Mouse (Mus musculus) limb, embryonic 10.5 days (tissue): ENCODE results near the gene Dbndd1. TPM values are rescaled to one million over a fixed set of nuclear protein-coding genes. Genes with fewer than 3 reads are reported as not detected.

Experiments
- DNase-seq: peaks from one replicate; pipeline ENCODE4 v3.0.0-alpha.2; 2017; ENCODE audit warnings: low spot score
- H3K27ac ChIP-seq: fragments of 300-500 bp; sonication (generic); 2 replicates; pipeline ENCODE4 v1.5.1; 2016; ENCODE audit warnings: mild to moderate bottlenecking
- H3K27me3 ChIP-seq: fragments of 300-500 bp; sonication (generic); 2 replicates; pipeline ENCODE4 v1.6.1; 2016; ENCODE audit warnings: low read depth, mild to moderate bottlenecking; ENCODE audit not compliant: poor library complexity, severe bottlenecking
- H3K36me3 ChIP-seq: fragments of 300-500 bp; sonication (generic); 2 replicates; pipeline ENCODE4 v1.6.1; 2016; ENCODE audit warnings: mild to moderate bottlenecking, moderate library complexity
- H3K4me1 ChIP-seq: fragments of 300-500 bp; sonication (generic); 2 replicates; pipeline ENCODE4 v1.6.1; 2016
- H3K4me3 ChIP-seq: fragments of 300-500 bp; sonication (generic); 2 replicates; pipeline ENCODE4 v1.5.1; 2016; ENCODE audit warnings: mild to moderate bottlenecking, moderate library complexity
- H3K9me3 ChIP-seq: fragments of 300-500 bp; sonication (generic); replicated peaks from 2 replicates; pipeline ENCODE4 v1.6.1; 2016; ENCODE audit warnings: mild to moderate bottlenecking
- WGBS: fragments of 180-500 bp; shearing (Covaris S2); methylation state at CpG from one replicate; pipeline ENCODE4 v1.1.7; 2016; 5-methylcytosine and 5-hydroxymethylcytosine counted together
- polyA plus RNA-seq: library from polyadenylated mRNA; unstranded; fragments of >200 nt; fragmentation: Nextera tagmentation; extraction: Ambion mirVana; gene quantifications from 2 replicates; pipeline ENCODE4 v1.2.1, GENCODE M21; 2016

The Dbndd1 gene
- polyA plus RNA-seq, 1 experiment from 2014 or later = 7.4 TPM

- H3K4me3 ChIP-seq = no peak overlapping the region
- peaks cover 25% of the 10 kb centered on the region for H3K4me1 ChIP-seq
- WGBS = 76% methylated on average over 5 of the region's 5 CpGs
- H3K27ac ChIP-seq = no peak overlapping the region
- DNase-seq = no peak
- H3K36me3 ChIP-seq = peaks cover 43% of the 10 kb centered on the region
- H3K9me3 ChIP-seq = no peaks in the 10 kb centered on the region
- H3K27me3 ChIP-seq = peaks cover 37% of the 10 kb centered on the region
Observed at GRCm38 (mm10) chr8:123510819-123511218, 4.4 kb downstream of the Dbndd1 start.

DNA sequence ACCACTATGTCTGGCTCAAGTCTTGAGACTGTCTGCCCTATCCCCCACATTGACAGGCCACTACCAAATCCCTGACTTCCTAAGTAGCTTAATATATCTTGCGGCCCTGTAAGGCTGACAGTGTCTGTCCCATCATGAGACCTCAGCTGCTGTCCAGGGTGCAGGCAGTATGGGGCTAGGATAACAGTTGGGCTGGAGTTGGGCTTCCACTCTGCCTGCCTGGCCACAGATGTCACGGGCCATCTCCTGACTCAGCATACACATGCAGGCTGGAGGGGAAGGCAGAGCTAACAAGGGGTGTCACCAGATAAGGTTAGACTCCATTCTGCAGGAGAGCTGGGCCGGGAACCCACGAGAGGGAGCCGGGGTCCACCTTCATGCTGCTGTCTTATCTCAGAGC, 8.1 kb downstream of the Dbndd1 start:
- 97% methylated on average over 5 of the region's 5 CpGs for whole genome bisulfite sequencing
- H3K36me3 ChIP-seq = peaks cover 80% of the 10 kb centered on the region

DNA sequence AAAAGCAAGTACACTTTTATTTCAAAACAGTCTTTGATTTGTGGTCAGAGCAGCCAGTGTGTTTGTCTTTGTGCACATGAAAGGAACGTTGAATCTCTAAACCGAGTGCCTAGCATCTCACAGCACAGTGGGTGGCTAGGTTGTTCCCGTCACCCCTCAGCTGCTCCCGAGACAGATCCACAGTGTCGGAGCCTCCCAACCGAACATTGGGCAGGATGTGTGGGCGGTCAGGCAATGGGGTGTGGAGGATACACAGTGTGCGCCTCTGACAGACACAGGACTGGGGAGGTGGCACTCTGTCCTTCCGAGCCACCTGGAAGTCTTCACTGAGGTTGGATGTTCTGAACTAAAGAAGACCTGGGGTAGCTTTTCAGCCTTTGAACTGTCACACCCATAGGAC, 9.6 kb downstream of the Dbndd1 start:
- H3K4me3 ChIP-seq = no peak overlapping the region
- DNase-seq = no peak
- H3K27ac ChIP-seq = no peak overlapping the region
- peaks cover 94% of the 10 kb centered on the region for H3K36me3 ChIP-seq
- 91% methylated on average over 9 of the region's 9 CpGs for whole genome bisulfite sequencing
- no peaks in the 10 kb centered on the region for H3K4me1 ChIP-seq
- H3K9me3 ChIP-seq = no peaks in the 10 kb centered on the region
- H3K27me3 ChIP-seq = no peaks in the 10 kb centered on the region

More for the DNA sequence above, 8.1 kb downstream of the Dbndd1 start:
- H3K4me3 ChIP-seq = no peak overlapping the region
- no peaks in the 10 kb centered on the region for H3K4me1 ChIP-seq
- H3K9me3 ChIP-seq = no peaks in the 10 kb centered on the region
- peaks cover 1% of the 10 kb centered on the region for H3K27me3 ChIP-seq
- H3K27ac ChIP-seq = no peak overlapping the region
- DNase-seq = no peak

DNA sequence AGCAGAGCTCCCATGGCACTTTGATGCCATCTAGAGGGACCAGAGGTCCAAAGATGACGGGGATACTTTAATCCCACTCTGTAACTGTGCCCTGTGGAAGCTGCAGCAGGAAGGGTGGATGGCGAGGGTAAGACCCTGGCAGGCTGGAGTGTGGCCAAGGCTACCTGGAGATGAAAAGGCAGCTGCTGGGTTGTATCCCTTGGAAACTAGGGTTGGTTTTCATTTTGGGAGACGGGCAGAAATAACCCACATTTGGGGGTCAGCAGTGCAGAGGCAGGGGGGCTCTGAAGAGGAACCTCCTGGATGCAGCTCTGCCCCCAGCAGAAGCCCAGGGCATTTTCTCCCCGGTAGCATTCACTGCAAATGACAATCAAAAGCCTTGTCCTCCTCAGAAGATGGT, 10.0 kb downstream of the Dbndd1 start:
- DNase-seq = no peak
- Histone ChIP-seq H3K4me3 (no peak overlapping the region), H3K27ac (no peak overlapping the region), H3K36me3 (peaks cover 99% of the 10 kb centered on the region), H3K9me3 (no peaks in the 10 kb centered on the region), H3K4me1 (no peaks in the 10 kb centered on the region), H3K27me3 (no peaks in the 10 kb centered on the region)
- 90% methylated on average over 4 of the region's 4 CpGs for WGBS

DNA sequence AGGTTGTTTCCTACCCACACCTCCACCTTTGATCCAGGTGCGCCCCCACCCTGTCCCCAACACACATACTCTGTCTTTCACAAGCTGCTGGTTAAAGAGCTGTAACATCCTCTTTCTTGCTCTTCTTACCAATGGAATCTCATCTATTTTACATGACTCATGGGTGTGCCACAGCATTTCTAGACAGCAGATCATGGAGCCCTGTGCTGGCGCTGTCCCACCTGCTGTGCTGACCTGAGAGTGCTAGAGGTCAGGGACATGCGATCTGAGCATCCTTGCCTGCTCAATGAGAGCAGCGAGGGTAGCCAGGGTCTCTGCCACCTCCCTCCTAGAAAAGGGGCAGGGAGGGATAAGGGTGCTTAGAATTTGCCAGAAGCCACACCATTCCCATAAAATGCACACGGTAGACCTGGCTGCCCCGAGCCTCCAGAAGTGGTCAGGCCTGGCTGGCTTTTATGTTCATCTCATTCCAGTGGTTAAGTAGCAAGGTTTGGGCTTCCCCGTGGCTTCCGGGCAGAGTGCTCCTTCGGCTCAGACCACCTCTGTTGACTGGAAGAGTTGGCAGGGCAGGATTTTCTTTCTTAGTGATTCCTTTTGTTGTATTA, 10.6 kb downstream of the Dbndd1 start:
- no peak overlapping the region for H3K4me3 ChIP-seq
- H3K9me3 ChIP-seq = no peaks in the 10 kb centered on the region
- no peaks in the 10 kb centered on the region for H3K27me3 ChIP-seq
- DNase-seq = no peak
- H3K36me3 ChIP-seq = peaks cover 100% of the 10 kb centered on the region
- no peak overlapping the region for H3K27ac ChIP-seq
- 93% methylated on average over 9 of the region's 9 CpGs for WGBS
- H3K4me1 ChIP-seq = no peaks in the 10 kb centered on the region

GRCm38 (mm10) chr8:123503801-123504467, 11.3 kb downstream of the Dbndd1 start:
- Histone ChIP-seq H3K9me3 (no peaks in the 10 kb centered on the region), H3K36me3 (peaks cover 100% of the 10 kb centered on the region), H3K4me1 (no peaks in the 10 kb centered on the region), H3K4me3 (no peak overlapping the region), H3K27me3 (no peaks in the 10 kb centered on the region), H3K27ac (no peak overlapping the region)
- no peak for DNase-seq
- WGBS = over 99% methylated on average over 6 of the region's 6 CpGs

GRCm38 (mm10) chr8:123502192-123502591, 13.1 kb downstream of the Dbndd1 start:
- Histone ChIP-seq H3K4me3 (no peak overlapping the region), H3K27ac (no peak overlapping the region), H3K27me3 (no peaks in the 10 kb centered on the region), H3K36me3 (peaks cover 100% of the 10 kb centered on the region), H3K9me3 (no peaks in the 10 kb centered on the region), H3K4me1 (no peaks in the 10 kb centered on the region)
- DNase-seq = no peak
- WGBS = 94% methylated on average over 5 of the region's 5 CpGs

DNA sequence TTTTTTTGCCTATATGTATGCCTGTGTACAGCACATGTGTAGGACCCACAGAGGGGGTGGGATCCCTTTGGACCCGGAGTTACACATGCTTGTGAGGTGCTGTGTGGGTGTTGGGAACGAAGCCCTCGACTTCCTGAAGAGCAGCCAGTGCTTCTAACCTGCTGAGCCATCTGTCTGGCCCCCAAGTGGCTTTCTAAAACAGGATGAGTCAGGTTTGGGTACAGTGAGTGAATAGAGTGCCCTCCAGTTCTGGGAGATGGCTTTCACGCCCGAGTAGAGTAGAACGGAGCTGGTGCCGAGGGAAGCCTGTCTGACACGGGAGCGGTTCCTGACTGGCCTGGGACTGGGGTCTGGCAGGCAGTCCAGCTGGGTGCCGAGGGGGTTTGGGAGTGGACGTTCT, 15.7 kb downstream of the Dbndd1 start:
- Histone ChIP-seq H3K36me3 (peaks cover 100% of the 10 kb centered on the region), H3K27ac (no peak overlapping the region), H3K9me3 (no peaks in the 10 kb centered on the region), H3K4me1 (no peaks in the 10 kb centered on the region), H3K4me3 (no peak overlapping the region), H3K27me3 (no peaks in the 10 kb centered on the region)
- WGBS = 95% methylated on average over 11 of the region's 11 CpGs
- no peak for DNase-seq

GRCm38 (mm10) chr8:123498963-123499362, 16.3 kb downstream of the Dbndd1 start:
- no peak for DNase-seq
- H3K36me3 ChIP-seq = peaks cover 100% of the 10 kb centered on the region
- H3K27ac ChIP-seq = no peak overlapping the region
- 92% methylated on average over 11 of the region's 11 CpGs for WGBS
- no peaks in the 10 kb centered on the region for H3K27me3 ChIP-seq
- no peaks in the 10 kb centered on the region for H3K4me1 ChIP-seq
- H3K4me3 ChIP-seq = no peak overlapping the region
- no peaks in the 10 kb centered on the region for H3K9me3 ChIP-seq

DNA sequence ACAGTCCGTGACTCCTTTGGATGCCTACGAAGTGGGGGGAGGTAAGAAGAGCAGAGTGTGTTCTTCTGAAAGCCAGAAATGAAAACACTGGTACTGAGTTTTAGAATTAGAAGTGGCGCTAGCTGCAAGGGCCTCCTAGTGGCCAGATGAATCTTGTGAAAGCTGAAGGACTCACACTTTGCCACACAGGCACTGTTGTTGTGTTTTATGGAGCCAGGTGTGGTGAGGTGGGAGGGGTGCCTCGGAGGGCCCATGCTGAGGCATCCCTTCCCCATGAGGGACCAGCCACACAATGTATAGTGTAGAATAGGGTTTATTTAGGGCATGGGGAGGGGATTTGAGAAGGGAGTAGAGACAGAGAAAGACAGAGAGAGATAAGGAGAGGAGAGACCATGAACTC, 17.6 kb downstream of the Dbndd1 start:
- H3K4me1 ChIP-seq = no peaks in the 10 kb centered on the region
- peaks cover 100% of the 10 kb centered on the region for H3K36me3 ChIP-seq
- no peaks in the 10 kb centered on the region for H3K9me3 ChIP-seq
- no peaks in the 10 kb centered on the region for H3K27me3 ChIP-seq
- no peak overlapping the region for H3K27ac ChIP-seq
- 88% methylated on average over 4 of the region's 4 CpGs for WGBS
- no peak overlapping the region for H3K4me3 ChIP-seq
- DNase-seq = no peak

- no peaks in the 10 kb centered on the region for H3K4me1 ChIP-seq
- no peak overlapping the region for H3K4me3 ChIP-seq
- H3K9me3 ChIP-seq = no peaks in the 10 kb centered on the region
- H3K27ac ChIP-seq = no peak overlapping the region
- no peaks in the 10 kb centered on the region for H3K27me3 ChIP-seq
- 98% methylated on average over 9 of the region's 9 CpGs for WGBS
- DNase-seq = no peak
- H3K36me3 ChIP-seq = peaks cover 99% of the 10 kb centered on the region
Observed at GRCm38 (mm10) chr8:123492898-123493297, 22.4 kb downstream of the Dbndd1 start.

DNA sequence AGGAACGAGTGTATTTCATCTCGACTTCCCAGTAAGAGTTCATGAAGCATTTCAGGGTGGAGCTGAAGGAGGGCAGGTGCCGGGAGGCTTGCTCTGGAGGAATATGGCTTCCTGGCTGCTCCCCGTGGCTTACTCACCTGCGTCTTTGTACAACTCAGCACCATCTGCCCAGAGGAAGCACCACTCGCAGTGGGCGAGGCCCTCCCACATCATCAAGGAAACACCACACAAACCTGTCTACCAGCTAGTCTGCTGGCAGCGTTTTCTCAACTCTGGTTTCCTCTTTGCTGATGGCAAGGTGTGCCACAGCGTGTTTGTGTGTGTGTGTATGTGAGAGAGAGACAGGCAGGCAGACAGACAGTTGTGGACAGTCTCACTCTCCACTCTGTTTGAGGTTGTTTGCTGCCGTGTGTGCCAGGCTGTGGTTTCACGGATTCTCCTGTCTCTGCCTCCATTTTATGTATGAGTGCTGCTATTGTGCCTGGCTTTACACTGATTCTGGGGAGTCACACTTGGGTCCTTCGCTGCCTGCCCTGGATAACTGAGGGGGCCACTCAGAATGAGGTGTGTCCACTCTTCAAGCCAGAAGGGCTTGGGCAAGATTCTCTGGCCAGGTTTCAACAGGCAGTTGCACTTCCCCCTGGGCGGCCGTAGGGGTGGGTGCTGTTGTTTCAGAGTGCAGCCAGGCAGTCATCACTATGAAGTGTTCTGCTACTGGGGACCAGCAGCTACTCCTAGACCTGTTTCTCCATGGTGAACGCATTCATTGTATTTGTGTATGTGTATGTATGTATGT, 23.8 kb downstream of the Dbndd1 start:
- DNase-seq = no peak
- no peak overlapping the region for H3K27ac ChIP-seq
- H3K9me3 ChIP-seq = no peaks in the 10 kb centered on the region
- H3K4me3 ChIP-seq = no peak overlapping the region
- no peaks in the 10 kb centered on the region for H3K27me3 ChIP-seq
- 92% methylated on average over 15 of the region's 15 CpGs for WGBS
- H3K4me1 ChIP-seq = no peaks in the 10 kb centered on the region
- H3K36me3 ChIP-seq = peaks cover 99% of the 10 kb centered on the region

DNA sequence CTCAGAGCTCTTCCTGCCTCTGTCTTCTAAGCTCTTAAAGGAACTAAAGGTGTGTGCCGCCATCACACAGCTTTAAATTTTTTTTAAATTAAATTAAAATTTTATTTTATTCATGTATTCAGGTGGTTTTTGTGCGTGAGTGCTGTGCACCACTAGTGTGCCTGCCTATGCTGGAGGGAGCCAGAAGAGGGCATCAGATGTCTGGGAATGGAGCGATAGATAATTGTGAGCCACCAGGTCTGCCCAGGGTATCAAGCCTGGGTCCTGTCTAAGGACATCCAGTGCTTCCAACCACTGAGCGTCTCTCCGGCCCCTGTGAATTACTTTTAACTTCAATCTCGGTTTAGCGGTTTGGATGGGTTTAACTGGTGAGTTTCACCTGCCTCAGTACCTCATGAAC, 32.6 kb downstream of the Dbndd1 start:
- H3K9me3 ChIP-seq = no peaks in the 10 kb centered on the region
- no peak overlapping the region for H3K27ac ChIP-seq
- WGBS = 86% methylated on average over 7 of the region's 7 CpGs
- H3K4me3 ChIP-seq = no peak overlapping the region
- peaks cover 11% of the 10 kb centered on the region for H3K4me1 ChIP-seq
- peaks cover 75% of the 10 kb centered on the region for H3K36me3 ChIP-seq
- DNase-seq = no peak
- H3K27me3 ChIP-seq = no peaks in the 10 kb centered on the region
